Mouse (Mus musculus) regulatory T cell (primary cell): Measurements from ENCODE around the gene Tnfrsf23.
"Not testable (repeated sequence)": the region's sequence is repeated elsewhere in the genome, so short reads cannot be mapped to it uniquely, and the experiment has no call there.

Experiments used
- in situ Hi-C: fragments of 300-600 bp; cut with MboI, MseI; formaldehyde crosslinking; loops from one replicate; pipeline ENCODE4 v1.15.1; 2025; ENCODE audit warnings: high pct_unique_total_duplicates

The Tnfrsf23 gene

DNA sequence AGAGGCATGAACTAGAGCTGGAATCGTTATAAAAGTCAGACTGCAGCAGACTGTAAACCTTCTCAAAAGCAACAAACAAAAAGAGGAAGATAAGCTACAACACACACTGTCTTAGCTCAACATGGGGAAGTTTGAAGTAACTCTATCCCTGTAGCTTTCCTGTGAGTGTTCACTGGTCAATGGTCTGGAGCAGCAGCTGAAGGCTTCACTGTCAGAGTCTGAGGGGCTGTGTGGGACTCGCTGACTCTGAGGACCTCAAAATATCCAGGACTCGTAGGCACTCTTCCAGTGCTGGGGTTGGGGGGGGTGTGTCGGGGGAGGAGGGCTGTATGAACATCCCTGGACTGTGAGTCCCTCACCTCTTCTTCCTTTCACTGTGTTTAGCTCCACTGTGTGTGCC is 519 bp upstream of the Tnfrsf23 start:
- in situ Hi-C loops = not testable (repeated sequence)

DNA sequence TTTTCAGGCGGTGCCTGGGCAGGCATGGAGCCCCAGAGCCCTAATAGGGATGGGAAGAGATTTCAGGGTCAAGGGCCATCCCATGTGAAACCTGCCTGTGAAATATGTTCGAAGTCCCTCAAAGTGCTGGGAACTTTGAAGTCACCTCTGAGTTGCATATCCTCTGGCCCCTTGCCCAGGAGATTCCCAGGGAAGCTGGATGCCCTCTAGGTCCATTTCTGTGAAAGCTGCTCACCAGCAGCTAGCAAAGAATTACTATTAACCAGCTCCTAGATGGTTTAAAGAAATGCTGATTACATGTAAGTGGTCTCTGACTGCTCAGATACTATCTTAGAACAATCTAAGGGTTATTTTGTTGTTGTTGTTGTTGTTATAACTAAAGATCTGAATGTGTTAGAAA is 1.1 kb downstream of the Tnfrsf23 start:
- in situ Hi-C loops = not testable (repeated sequence)

DNA sequence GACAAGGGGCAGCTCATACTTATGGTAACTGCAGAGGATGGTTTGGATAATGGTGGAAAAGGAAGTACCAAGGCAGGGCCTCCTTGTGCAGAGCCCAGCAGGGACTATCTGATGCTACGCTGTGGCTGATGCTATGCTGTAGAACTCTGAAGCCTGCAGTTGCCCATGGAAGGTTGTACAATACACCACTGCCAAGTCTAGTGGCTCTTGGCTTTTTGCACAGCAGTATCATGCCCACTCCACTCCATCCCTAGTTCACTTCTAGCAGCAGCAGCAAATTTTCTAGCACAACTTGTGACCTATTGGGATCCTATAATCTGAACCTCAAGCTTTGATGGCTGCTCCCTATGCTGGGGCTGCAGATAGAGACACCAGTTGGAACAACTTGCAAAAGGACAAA is 4.1 kb downstream of the Tnfrsf23 start:
- in situ Hi-C loops = no loop called here

- in situ Hi-C loops = not testable (repeated sequence)
Measured at GRCm38 (mm10) chr7:143680836-143681235, 4.8 kb downstream of the Tnfrsf23 start.

DNA sequence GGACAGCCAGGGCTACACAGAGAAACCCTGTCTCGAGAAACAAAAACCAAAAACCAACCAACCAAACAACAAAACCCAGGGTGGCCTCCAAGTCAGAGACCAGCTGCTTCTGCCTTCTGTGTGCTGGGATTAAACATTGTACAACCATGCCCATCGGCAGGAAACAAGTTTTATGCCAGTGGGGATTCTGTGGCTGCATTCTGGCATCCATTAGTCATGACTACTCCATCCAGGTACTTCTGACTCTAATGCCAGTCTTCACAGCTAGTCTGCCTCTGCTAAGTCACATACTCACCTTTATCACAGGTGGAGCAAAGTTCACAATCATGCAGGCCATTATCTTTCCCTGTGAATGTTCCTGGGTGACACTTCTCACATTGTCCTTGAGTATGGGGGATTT is 6.0 kb downstream of the Tnfrsf23 start:
- in situ Hi-C loops = not testable (repeated sequence)

DNA sequence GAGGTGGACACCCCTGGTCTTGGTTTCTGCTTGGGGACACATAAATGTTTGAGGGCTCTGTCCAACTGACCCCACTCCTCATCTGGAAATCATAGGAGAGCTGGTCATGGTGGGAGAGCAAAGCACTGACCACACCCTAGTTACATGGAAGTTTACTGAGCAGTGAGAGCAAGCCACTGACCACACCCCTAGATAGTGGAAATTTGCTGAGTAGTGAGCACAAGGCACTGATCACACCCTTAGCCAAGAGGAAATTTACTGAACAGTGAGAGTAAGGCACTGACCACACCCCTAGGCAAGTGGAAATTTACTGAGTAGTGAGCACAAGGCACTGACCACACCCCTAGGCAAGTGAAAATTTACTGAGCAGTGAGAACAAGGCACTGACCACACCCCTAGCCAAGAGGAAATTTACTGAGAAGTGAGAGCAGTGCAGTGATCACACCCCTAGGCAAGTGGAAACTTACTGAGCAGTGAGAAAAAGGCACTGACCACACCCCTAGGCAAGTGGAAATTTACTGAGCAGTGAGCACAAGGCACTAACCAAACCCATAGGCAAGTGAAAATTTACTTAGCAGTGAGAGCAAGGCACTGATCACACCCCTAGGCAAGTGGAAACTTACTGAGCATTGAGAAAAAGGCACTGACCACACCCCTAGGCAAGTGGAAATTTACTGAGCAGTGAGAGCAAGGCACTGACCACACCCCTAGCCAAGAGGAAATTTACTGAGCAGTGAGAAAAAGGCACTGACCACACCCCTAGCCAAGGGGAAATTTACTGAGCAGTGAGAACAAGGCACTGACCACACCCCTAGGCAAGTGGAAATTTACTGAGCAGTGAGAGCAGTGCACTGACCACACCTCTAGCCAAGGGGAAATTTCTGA is 19.0 kb downstream of the Tnfrsf23 start:
- in situ Hi-C loops = no loop called here

- in situ Hi-C loops = no loop called here
Measured at GRCm38 (mm10) chr7:143663470-143663869, 22.2 kb downstream of the Tnfrsf23 start.

GRCm38 (mm10) chr7:143660797-143661196 is 24.9 kb downstream of the Tnfrsf23 start:
- in situ Hi-C loops = no loop called here

DNA sequence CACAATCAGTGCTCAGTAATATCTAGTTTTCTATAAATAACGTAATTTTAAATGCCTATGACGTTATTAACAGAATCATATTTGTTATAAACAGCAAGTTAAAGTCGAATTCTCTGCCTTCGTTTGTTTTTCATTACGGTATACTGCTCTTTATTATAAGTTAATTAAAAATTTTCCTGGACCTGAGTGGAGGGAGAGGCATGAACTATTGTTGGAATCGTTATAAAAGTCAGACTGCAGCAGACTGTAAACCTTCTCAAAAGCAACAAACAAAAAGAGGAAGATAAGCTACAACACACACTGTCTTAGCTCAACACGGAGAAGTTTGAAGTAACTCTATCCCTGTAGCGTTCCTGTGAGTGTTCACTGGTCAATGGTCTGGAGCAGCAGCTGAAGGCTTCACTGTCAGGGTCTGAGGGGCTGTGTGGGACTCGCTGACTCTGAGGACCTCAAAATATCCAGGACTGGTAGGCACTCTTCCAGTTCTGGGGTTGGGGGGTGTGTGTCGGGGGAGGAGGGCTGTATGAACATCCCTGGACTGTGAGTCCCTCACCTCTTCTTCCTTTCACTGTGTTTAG is 35.8 kb downstream of the Tnfrsf23 start:
- in situ Hi-C loops = not testable (repeated sequence)

- in situ Hi-C loops = no loop called here
Measured at GRCm38 (mm10) chr7:143649034-143649768, 36.5 kb downstream of the Tnfrsf23 start, which contains the start of gene Tnfrsf22. Gene Tnfrsf22 (minus strand): TSS chr7:143649661.

- in situ Hi-C loops = not testable (repeated sequence)
Measured at GRCm38 (mm10) chr7:143643949-143644348, 41.7 kb downstream of the Tnfrsf23 start.

DNA sequence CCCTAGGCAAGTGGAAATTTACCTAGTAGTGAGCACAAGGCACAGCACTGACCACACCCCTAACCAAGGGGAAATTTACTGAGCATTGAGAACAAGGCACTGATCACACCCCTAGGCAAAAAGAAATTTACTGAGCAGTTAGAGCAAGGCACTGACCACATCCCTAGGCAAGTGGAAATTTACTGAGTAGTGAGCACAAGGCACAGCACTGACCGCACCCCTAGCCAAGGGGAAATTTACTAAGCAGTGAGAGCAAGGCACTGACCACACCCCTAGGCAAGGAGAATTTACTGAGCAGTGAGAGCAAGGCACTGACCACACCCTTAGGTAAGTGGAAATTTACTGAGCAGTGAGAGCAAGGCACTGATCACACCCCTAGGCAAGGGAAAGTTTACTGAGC is 49.0 kb downstream of the Tnfrsf23 start:
- in situ Hi-C loops = no loop called here

GRCm38 (mm10) chr7:143631503-143631902 is 54.2 kb downstream of the Tnfrsf23 start:
- in situ Hi-C loops = no loop called here

DNA sequence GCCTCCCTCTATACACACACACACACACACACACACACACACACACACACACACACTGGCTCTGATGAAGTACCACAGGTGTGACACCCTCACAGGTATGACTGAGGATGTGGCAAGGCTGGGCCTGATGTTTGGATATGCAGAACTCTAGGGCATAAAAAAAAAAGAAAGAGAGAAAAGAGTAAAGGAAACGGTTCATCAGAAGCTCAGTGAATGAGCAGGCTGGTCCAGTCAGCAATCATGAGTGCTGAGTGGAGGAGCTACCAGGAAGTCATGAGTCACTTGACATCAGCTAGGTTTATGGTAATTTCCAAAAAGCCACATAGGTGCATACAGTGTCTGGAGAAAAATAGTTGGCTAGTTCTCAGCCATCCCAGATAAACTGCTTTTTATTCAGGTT is 56.2 kb downstream of the Tnfrsf23 start:
- in situ Hi-C loops = no loop called here

DNA sequence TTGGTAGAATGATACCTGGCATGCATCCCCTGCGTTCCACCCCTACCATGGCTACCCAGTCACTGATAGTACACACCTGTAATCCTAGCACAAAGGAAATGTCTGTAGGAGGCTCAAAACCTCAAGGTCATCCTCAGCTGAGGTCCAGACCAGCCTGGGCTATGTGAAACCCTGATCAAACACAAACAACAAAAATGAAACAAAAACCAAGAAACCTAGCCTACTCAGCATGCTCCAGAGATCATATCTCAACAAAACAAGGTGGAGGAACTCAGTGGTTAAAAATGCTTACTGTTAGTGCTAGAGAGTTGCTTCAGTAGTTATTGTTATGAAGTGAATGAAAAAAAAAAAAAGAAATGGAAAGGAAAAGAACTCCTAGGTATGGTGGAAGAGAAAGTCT is 57.1 kb downstream of the Tnfrsf23 start, which contains the start of gene Tnfrsf26:
Tnfrsf26 (minus strand) TSS at position 183 of the 400 bp plus-strand sequence.
- in situ Hi-C loops = no loop called here

DNA sequence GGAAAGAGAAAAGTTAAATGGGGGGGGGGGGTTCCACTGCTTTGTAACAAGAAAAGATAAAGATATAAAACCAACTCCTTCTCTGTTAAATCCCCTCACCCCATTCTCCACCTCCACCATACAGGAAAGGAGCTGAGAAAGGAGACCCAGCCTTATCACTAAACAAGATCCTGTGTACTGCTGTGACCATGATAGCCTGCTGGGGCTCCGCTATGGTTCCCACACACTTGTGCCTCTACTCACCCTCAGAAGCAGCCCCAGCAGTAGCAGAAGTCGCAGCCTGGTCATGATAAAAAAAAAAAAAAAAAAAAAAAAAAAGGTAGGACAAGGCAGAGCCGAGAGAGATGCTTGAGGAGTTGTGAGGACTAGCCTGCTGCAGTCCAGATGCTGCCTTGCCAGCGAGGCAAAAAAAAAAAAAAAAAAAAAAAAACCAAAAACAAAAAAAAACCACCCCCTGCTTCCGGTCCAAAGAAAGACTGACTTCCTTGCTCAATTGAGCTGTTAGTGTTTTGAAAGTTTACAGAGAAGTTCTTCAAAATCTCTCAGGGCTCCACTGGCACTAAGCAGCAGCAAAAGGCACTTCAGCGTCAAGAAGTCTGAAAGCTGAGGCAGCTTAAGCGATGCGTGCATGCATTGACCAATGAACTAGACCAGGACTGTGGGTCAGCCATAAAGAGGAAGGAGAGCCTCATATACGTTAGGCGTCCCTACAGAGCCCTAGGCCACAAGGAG is 58.0 kb downstream of the Tnfrsf23 start:
- in situ Hi-C loops = no loop called here

- in situ Hi-C loops = no loop called here
Measured at GRCm38 (mm10) chr7:143626178-143626577, 59.5 kb downstream of the Tnfrsf23 start.

DNA sequence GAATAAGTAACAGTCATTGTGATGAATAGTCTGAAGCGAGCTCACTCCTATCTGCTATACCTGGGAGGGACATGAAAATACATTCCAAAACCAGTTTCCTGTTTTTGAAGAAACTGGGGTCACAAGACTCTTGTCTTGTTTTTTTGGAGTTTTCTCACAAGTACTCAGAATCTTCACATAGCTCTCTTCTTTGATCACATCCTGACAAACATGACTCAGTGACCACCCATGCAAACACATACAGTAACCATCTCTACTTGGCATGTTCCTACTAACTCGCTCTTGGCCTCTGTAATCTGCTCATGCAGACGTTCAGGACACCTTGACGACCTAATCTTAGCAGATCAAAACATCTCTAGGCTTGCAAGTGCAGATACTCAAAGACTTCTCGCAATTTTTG is 60.5 kb downstream of the Tnfrsf23 start:
- in situ Hi-C loops = no loop called here

DNA sequence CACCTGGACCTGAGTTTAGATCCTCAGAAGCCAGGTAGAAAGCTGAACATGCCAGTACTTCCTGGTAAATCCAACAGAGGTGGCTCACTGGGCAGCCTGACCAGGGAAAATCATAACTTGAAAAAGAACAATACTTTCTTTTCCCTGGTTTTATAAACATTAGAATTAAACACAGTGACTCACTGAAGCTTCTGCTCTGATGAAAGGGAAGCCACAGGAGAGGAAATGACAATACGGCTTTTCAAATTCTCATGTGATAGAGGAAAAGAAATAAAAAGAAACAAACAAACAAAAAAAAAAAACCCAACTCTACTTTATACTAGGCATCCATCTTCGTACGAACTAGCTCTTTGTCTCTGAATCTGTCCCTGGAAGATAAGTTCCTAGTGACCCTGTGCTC is 61.1 kb downstream of the Tnfrsf23 start:
- in situ Hi-C loops = no loop called here

DNA sequence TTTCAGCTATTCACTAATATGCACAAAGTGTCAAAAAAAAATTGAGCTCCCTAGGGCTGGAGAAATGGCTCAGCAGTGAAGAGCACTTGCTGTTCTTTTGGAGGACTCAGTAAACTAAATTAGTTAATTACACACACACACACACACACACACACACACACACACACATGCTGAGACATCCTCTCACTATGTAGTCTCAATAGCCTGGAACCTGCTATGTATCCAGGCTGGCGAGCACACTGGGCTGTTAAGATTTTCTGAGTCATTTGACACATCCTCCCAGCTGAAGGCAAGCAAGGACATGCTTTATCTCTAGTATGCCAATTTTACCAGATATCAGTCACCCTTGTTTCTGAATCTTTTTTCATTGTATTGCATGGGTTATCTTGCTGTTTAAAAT is 64.7 kb downstream of the Tnfrsf23 start:
- in situ Hi-C loops = no loop called here
